ENCODE assay signal across 26 mouse cellular contexts in the genomic region with DNA sequence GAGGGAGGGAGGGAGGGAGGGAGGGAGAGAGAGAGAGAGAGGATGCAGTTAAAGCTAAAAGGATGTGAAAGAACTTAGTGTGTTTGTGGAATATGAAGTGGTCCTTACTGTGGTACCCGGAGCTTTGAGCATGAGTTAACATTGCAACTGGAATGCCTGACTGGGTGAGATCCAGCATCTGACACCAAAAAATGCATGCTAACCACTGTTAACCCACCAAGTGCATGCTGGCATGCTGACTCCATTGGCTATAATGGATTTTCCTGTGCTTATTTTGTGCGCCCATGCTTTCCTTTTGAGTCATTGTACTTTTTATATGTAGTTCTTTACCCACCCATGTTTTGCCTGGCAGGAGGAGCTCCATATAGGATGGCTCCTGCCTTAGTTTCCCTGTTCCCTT.
"Had no signal": no experiment of that assay in that cellular context is flagged by ENCODE, and none has a peak within 500 bp of the region (broad histone marks: within the 10 kb centered on the region; RNA-seq: fewer than 3 reads in every experiment).

No protein-coding gene starts in this region.

- H3K4me1 ChIP-seq: heart, embryonic 13.5 days; heart, embryonic 15.5 days; hindbrain, embryonic 15.5 days; intestine, embryonic 15.5 days; limb, embryonic 13.5 days; limb, embryonic 15.5 days; liver, embryonic 12.5 days had no signal

- H3K9ac ChIP-seq: heart, embryonic 13.5 days; heart, embryonic 15.5 days; hindbrain, embryonic 13.5 days; hindbrain, embryonic 15.5 days; intestine, embryonic 15.5 days; limb, embryonic 13.5 days; limb, embryonic 15.5 days; liver, embryonic 12.5 days; liver, embryonic 14.5 days had no signal

- H3K4me3 ChIP-seq: heart, adult 2 months; heart, embryonic 13.5 days; heart, embryonic 15.5 days; hindbrain, embryonic 13.5 days; hindbrain, embryonic 15.5 days; intestine, embryonic 15.5 days; limb, embryonic 13.5 days; limb, embryonic 15.5 days; liver, embryonic 12.5 days had no signal

- H3K36me3 ChIP-seq: heart, embryonic 13.5 days; heart, embryonic 15.5 days; hindbrain, embryonic 13.5 days; hindbrain, embryonic 15.5 days; intestine, embryonic 15.5 days; limb, embryonic 13.5 days; limb, embryonic 15.5 days; liver, embryonic 12.5 days had no signal

- H3K27me3 ChIP-seq: heart, embryonic 13.5 days; heart, embryonic 15.5 days; hindbrain, embryonic 13.5 days; hindbrain, embryonic 15.5 days; intestine, embryonic 15.5 days; limb, embryonic 13.5 days; limb, embryonic 15.5 days; liver, embryonic 12.5 days had no signal

- H3K4me2 ChIP-seq: heart, embryonic 11.5 days; heart, embryonic 13.5 days; heart, embryonic 15.5 days; hindbrain, embryonic 13.5 days; hindbrain, embryonic 15.5 days; intestine, embryonic 15.5 days; limb, embryonic 13.5 days; limb, embryonic 15.5 days; liver, embryonic 12.5 days had no signal

- H3K27ac ChIP-seq: heart, adult 2 months; heart, embryonic 13.5 days; heart, embryonic 15.5 days; hindbrain, embryonic 13.5 days; hindbrain, embryonic 15.5 days; intestine, embryonic 15.5 days; kidney, postnatal 0 days; limb, embryonic 13.5 days; limb, embryonic 15.5 days; liver, embryonic 12.5 days; liver, embryonic 14.5 days had no signal

- DNase-seq: gastrocnemius, postnatal 14 days; gastrocnemius, postnatal 36 days; heart, adult 11 months; heart, adult 2 months; heart, postnatal 14 days; heart, postnatal 36 days; kidney, adult 18-20 months; kidney, adult 8-10 months; kidney, postnatal 14 days; kidney, postnatal 36 days; layer of hippocampus, adult 9-11 months; layer of hippocampus, postnatal 36 days; left cerebral cortex, postnatal 4 days had no signal

- ATAC-seq: inflammation-experienced regulatory T-cells, adult 6 months; intestine, embryonic 15.5 days; intestine, postnatal 0 days; liver, embryonic 12.5 days had no signal

- H3K9me3 ChIP-seq: heart, embryonic 13.5 days; heart, embryonic 15.5 days; hindbrain, embryonic 13.5 days; hindbrain, embryonic 15.5 days; intestine, embryonic 15.5 days; limb, embryonic 13.5 days; limb, embryonic 15.5 days; liver, embryonic 12.5 days had no signal
